Mouse (Mus musculus) liver, adult 10 weeks (tissue): ENCODE data around the gene Grk5. TPM values are rescaled to one million over a fixed set of nuclear protein-coding genes. Genes with fewer than 3 reads are reported as not detected.

Experiments
- polyA plus RNA-seq: library from polyadenylated mRNA; stranded (reverse); fragments of 350-450 nt; fragmentation: Illumina TruSeq; extraction: RNeasy Lipid Tissue Mini Kit (QIAGEN cat#74804); gene quantifications from one replicate; pipeline ENCODE4 v1.2.3, GENCODE M21; 2014; ENCODE audit warnings: low read depth, low replicate concordance

Grk5 gene
- polyA plus RNA-seq = 4.7 TPM

GRCm38 (mm10) chr19:60889714-60890315 is at the start of gene Grk5:
TSS of gene Grk5 (plus strand) at chr19:60889749.

GRCm38 (mm10) chr19:60860868-60861700 is 28.5 kb upstream of the Grk5 start, which contains the start of gene Sfxn4:
TSS of gene Sfxn4 (minus strand) at chr19:60861479.

DNA sequence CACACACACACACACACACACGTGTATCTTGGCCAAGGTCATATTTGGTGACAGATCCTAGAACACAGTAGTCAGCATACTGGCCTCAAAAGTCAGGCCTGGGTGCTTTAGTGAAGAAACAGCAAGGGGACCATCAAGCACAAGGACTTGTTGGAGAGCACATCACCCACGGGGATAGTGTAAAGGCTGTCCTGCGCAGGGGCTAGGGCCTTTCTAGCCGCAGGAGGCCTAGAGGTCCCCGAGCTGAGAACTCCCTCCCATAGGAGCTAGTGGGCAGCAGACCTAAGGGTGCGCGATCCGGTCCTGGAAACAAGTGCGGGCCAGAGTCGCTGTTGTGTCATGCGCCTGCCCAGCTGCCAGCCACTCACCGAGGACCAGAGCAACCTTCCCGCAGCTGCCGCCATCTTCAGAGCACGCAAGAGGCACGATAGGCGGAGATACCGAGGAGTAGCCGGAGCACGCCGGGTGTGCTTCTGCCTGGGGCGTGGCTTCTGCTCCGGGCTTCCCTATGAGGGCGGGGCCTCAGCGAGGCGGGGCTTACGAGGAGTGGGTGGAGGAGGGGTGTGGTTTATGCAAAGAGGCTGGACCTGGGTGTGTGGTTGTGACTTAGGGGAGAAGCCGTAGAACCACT is 15.4 kb upstream of the Grk5 start, which contains the start of gene Prdx3:
Gene Prdx3 (minus strand): TSS at position 493 of the 631 bp plus-strand sequence.

DNA sequence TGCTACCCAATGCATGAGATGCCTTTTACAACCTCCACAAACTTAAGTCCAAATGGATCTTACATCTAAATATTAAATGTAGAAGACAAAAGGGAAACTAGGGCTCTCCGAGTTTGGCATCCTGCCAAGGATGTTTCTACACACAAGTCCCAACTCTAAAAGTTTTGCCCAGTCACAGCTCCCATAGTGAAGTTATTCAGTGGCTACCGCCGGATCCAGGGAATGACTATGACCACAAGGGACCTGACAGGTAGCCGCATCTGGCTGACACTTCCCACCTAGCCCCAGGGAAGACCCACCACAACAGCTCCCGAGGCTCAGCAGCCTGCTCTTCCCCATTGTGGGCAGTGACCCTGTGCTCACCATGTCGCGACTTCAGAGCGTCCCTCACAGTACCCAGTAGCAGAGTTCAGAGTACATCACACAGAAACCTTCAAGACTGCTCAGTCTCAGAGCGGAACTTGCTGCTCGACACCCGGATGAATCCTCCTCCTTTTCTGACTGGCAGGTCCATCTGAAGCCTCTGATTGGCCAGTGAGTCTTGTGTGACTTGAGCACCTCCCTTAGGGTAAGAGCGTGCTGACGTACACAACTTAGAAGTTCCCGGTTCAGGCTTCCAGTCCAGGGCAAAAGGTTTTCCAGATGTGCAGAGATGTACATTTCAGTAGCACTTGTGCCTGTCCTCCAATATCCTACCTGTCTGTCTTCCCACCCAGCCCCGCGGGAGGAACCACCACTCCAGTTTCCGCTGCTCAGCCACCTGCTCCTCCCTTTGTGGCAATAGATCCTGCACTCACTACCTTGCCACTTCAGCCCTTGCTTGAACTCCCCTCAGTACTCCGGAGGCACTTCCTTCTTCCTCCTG is 251.0 kb downstream of the Grk5 start, which contains the start of gene Zfp950:
Gene Zfp950 (minus strand): TSS at position 499 of the 865 bp plus-strand sequence.

Other genes starting within 250 kb of the Grk5 start
- not detected for gene Nanos1, start 133.8 kb upstream of the Grk5 start, polyA plus RNA-seq
- 92.8 TPM for gene Eif3a, start 99.1 kb upstream of the Grk5 start, polyA plus RNA-seq
- 54.1 TPM for gene Fam45a, start 78.2 kb upstream of the Grk5 start, polyA plus RNA-seq
- 0.45 TPM for gene Sfxn4, start 28.3 kb upstream of the Grk5 start, polyA plus RNA-seq
- gene Prdx3, start 15.2 kb upstream of the Grk5 start, polyA plus RNA-seq = 163 TPM